Mouse (Mus musculus) stomach, embryonic 14.5 days (tissue): ENCODE results near the gene Miga2. TPM values are rescaled to one million over a fixed set of nuclear protein-coding genes. Genes with fewer than 3 reads are reported as not detected.

ENCODE experiments used
- ATAC-seq: fragments of 200-750 bp; cut with Nextera tagmentation; 2 replicates; pipeline ENCODE4 v1.8.0; 2017; ENCODE audit warnings: low read depth, moderate TSS enrichment; ENCODE audit not compliant: insufficient number of reproducible peaks, insufficient read depth, low FRiP score
- H3K27ac ChIP-seq: fragments of 300-500 bp; sonication (generic); 2 replicates; pipeline ENCODE4 v1.5.1; 2014; ENCODE audit warnings: mild to moderate bottlenecking, low read length, moderate library complexity, mixed read lengths
- H3K27me3 ChIP-seq: fragments of 300-500 bp; sonication (generic); 2 replicates; pipeline ENCODE4 v1.6.1; 2014; ENCODE audit warnings: low read length, control low read depth, mixed read lengths; ENCODE audit not compliant: control insufficient read depth, insufficient read depth
- H3K36me3 ChIP-seq: fragments of 300-500 bp; sonication (generic); 2 replicates; pipeline ENCODE4 v1.6.1; 2014; ENCODE audit warnings: mild to moderate bottlenecking, control low read depth, low read length, moderate library complexity, mixed read lengths; ENCODE audit not compliant: control insufficient read depth, insufficient read depth
- H3K4me1 ChIP-seq: fragments of 300-500 bp; sonication (generic); 2 replicates; pipeline ENCODE4 v1.6.1; 2014; ENCODE audit warnings: low read length, control low read depth, mixed read lengths; ENCODE audit not compliant: control insufficient read depth, insufficient read depth
- H3K4me2 ChIP-seq: fragments of 300-500 bp; sonication (generic); replicated peaks from 2 replicates; pipeline ENCODE4 v1.6.1; 2014; ENCODE audit warnings: low read depth, low read length, control low read depth
- H3K4me3 ChIP-seq: fragments of 300-500 bp; sonication (generic); 2 replicates; pipeline ENCODE4 v1.5.1; 2014; ENCODE audit warnings: low read depth, low read length, control low read depth
- H3K9ac ChIP-seq: fragments of 300-500 bp; sonication (generic); replicated peaks from 2 replicates; pipeline ENCODE4 v1.6.1; 2014; ENCODE audit warnings: low read depth, mild to moderate bottlenecking, control low read depth, low read length, moderate library complexity, mixed read lengths
- H3K9me3 ChIP-seq: fragments of 300-500 bp; sonication (generic); 2 replicates; pipeline ENCODE4 v1.6.1; 2016; ENCODE audit warnings: low read depth, low read length, control low read depth; ENCODE audit not compliant: control insufficient read depth
- WGBS: fragments of 180-500 bp; shearing (Covaris S2); extraction: QIAGEN DNeasy Blood & Tissue Kit; methylation state at CpG from one replicate; pipeline ENCODE4 v1.1.7; 2014; 5-methylcytosine and 5-hydroxymethylcytosine counted together
- polyA plus RNA-seq: library from polyadenylated mRNA; unstranded; fragments of >200 nt; fragmentation: Nextera tagmentation; extraction: Ambion mirVana; gene quantifications from 2 replicates; pipeline ENCODE4 v1.2.1, GENCODE M21; 2014

Miga2 gene
- polyA plus RNA-seq, 1 experiment from 2014 or later: 21.2 TPM

GRCm38 (mm10) chr2:30395757-30396156, 31.7 kb downstream of the Miga2 start:
- no peak for ATAC-seq
- Histone ChIP-seq H3K4me1 (peaks cover 11% of the 10 kb centered on the region; the same call in 1 of the 2 replicates), H3K9ac (no peak overlapping the region), H3K4me3 (no peak overlapping the region), H3K27me3 (no peaks in the 10 kb centered on the region), H3K9me3 (no peaks in the 10 kb centered on the region), H3K27ac (no peak overlapping the region), H3K36me3 (peaks cover 26% of the 10 kb centered on the region), H3K4me2 (no peak overlapping the region)
- 90% methylated on average over 7 of the region's 7 CpGs for WGBS

- WGBS: 88% methylated on average over 7 of the region's 7 CpGs
- H3K4me3 ChIP-seq: no peak overlapping the region
- H3K27ac ChIP-seq: no peak overlapping the region
- peaks cover 11% of the 10 kb centered on the region; the same call in 1 of the 2 replicates for H3K4me1 ChIP-seq
- H3K4me2 ChIP-seq: no peak overlapping the region
- no peak overlapping the region for H3K9ac ChIP-seq
- peaks cover 26% of the 10 kb centered on the region for H3K36me3 ChIP-seq
- no peaks in the 10 kb centered on the region for H3K27me3 ChIP-seq
- ATAC-seq: no peak
- H3K9me3 ChIP-seq: no peaks in the 10 kb centered on the region
Measured at GRCm38 (mm10) chr2:30396246-30396645, 32.2 kb downstream of the Miga2 start.

GRCm38 (mm10) chr2:30397986-30398512, 34.0 kb downstream of the Miga2 start:
- Histone ChIP-seq H3K4me1 (peaks cover 10% of the 10 kb centered on the region; the same call in 1 of the 2 replicates), H3K27ac (no peak overlapping the region), H3K27me3 (no peaks in the 10 kb centered on the region), H3K36me3 (peaks cover 28% of the 10 kb centered on the region), H3K9me3 (no peaks in the 10 kb centered on the region), H3K4me3 (no peak overlapping the region), H3K4me2 (no peak overlapping the region), H3K9ac (no peak overlapping the region)
- ATAC-seq: no peak
- 85% methylated on average over 10 of the region's 10 CpGs for WGBS

GRCm38 (mm10) chr2:30399191-30400171, 35.4 kb downstream of the Miga2 start:
- Histone ChIP-seq H3K27ac (no peak overlapping the region), H3K9ac (no peak overlapping the region), H3K9me3 (no peaks in the 10 kb centered on the region), H3K4me2 (no peak overlapping the region), H3K4me1 (0 out of 2 replicates have a peak, but pooled peaks cover 3% of the 10 kb centered on the region), H3K4me3 (no peak overlapping the region), H3K36me3 (peaks cover 32% of the 10 kb centered on the region), H3K27me3 (no peaks in the 10 kb centered on the region)
- 63% methylated on average over 20 of the region's 20 CpGs for WGBS
- ATAC-seq: peak; percentile 57; the same call in 1 of the 2 replicates

GRCm38 (mm10) chr2:30401581-30401980, 37.5 kb downstream of the Miga2 start:
- Histone ChIP-seq H3K4me2 (no peak overlapping the region), H3K27ac (no peak overlapping the region), H3K4me3 (no peak overlapping the region), H3K36me3 (peaks cover 32% of the 10 kb centered on the region), H3K9ac (no peak overlapping the region), H3K9me3 (no peaks in the 10 kb centered on the region), H3K27me3 (no peaks in the 10 kb centered on the region), H3K4me1 (0 out of 2 replicates have a peak, but pooled peaks cover 3% of the 10 kb centered on the region)
- ATAC-seq: no peak
- WGBS: 83% methylated on average over 1 of the region's 1 CpGs

GRCm38 (mm10) chr2:30402351-30402826, 38.4 kb downstream of the Miga2 start:
- ATAC-seq: no peak
- H3K27ac ChIP-seq: no peak overlapping the region
- H3K9ac ChIP-seq: no peak overlapping the region
- no peak overlapping the region for H3K4me3 ChIP-seq
- H3K36me3 ChIP-seq: peaks cover 23% of the 10 kb centered on the region
- 90% methylated on average over 9 of the region's 9 CpGs for WGBS
- H3K4me1 ChIP-seq: 0 out of 2 replicates have a peak, but pooled peaks cover 3% of the 10 kb centered on the region
- no peak overlapping the region for H3K4me2 ChIP-seq
- H3K27me3 ChIP-seq: no peaks in the 10 kb centered on the region
- H3K9me3 ChIP-seq: no peaks in the 10 kb centered on the region

GRCm38 (mm10) chr2:30402843-30403242, 38.8 kb downstream of the Miga2 start:
- 54% methylated on average over 2 of the region's 2 CpGs for WGBS
- H3K9me3 ChIP-seq: no peaks in the 10 kb centered on the region
- no peak overlapping the region for H3K4me2 ChIP-seq
- H3K27ac ChIP-seq: no peak overlapping the region
- H3K9ac ChIP-seq: no peak overlapping the region
- 0 out of 2 replicates have a peak, but pooled peaks cover 3% of the 10 kb centered on the region for H3K4me1 ChIP-seq
- H3K4me3 ChIP-seq: no peak overlapping the region
- no peak for ATAC-seq
- H3K27me3 ChIP-seq: no peaks in the 10 kb centered on the region
- peaks cover 19% of the 10 kb centered on the region for H3K36me3 ChIP-seq

GRCm38 (mm10) chr2:30403870-30404269, 39.8 kb downstream of the Miga2 start:
- Histone ChIP-seq H3K4me3 (no peak overlapping the region), H3K4me1 (0 out of 2 replicates have a peak, but pooled peaks cover 3% of the 10 kb centered on the region), H3K36me3 (peaks cover 13% of the 10 kb centered on the region), H3K9ac (no peak overlapping the region), H3K27me3 (no peaks in the 10 kb centered on the region), H3K27ac (no peak overlapping the region), H3K4me2 (no peak overlapping the region), H3K9me3 (no peaks in the 10 kb centered on the region)
- no peak for ATAC-seq
- WGBS: 87% methylated on average over 1 of the region's 1 CpGs
